Mouse (Mus musculus) urinary bladder, adult 2 months (tissue): ENCODE measurements around the gene Gramd1b. TPM values are rescaled to one million over a fixed set of nuclear protein-coding genes. Genes with fewer than 3 reads are reported as not detected.

Experiments
- DNase-seq: peaks from one replicate; pipeline ENCODE4 v3.0.0; 2022; ENCODE audit warnings: low spot score
- polyA plus RNA-seq: library from polyadenylated mRNA; depleted of rRNA; stranded (reverse); fragments of >200 nt; gene quantifications from 2 replicates; pipeline ENCODE4 v1.2.3, GENCODE M21; 2012; rRNA removed

Gene Gramd1b
- 5.9 and 7.2 TPM in 2 replicates for polyA plus RNA-seq

- DNase-seq, result no peak
These were observed at the start of gene Gramd1b for GRCm38 (mm10) chr9:40531027-40531621. Gene Gramd1b (minus strand): TSS chr9:40531383.

- no peak for DNase-seq
These were observed 47.8 kb upstream of the Gramd1b start for GRCm38 (mm10) chr9:40578726-40579625.

GRCm38 (mm10) chr9:40577132-40577531 lies 45.9 kb upstream of the Gramd1b start:
- DNase-seq, result no peak

- no peak for DNase-seq
These were observed 44.1 kb upstream of the Gramd1b start for GRCm38 (mm10) chr9:40575053-40575985.

GRCm38 (mm10) chr9:40571280-40571679 lies 40.1 kb upstream of the Gramd1b start:
- no peak for DNase-seq

GRCm38 (mm10) chr9:40568070-40568469 lies 36.9 kb upstream of the Gramd1b start:
- no peak for DNase-seq

- DNase-seq, result no peak
These were observed 32.6 kb upstream of the Gramd1b start for GRCm38 (mm10) chr9:40563750-40564149.

- DNase-seq, result no peak
These were observed 28.5 kb upstream of the Gramd1b start for GRCm38 (mm10) chr9:40559646-40560045.

GRCm38 (mm10) chr9:40557796-40558195 lies 26.6 kb upstream of the Gramd1b start:
- DNase-seq, result no peak

GRCm38 (mm10) chr9:40556396-40556795 lies 25.2 kb upstream of the Gramd1b start:
- DNase-seq, result no peak

GRCm38 (mm10) chr9:40555243-40555642 lies 24.1 kb upstream of the Gramd1b start:
- no peak for DNase-seq

GRCm38 (mm10) chr9:40547876-40548275 lies 16.7 kb upstream of the Gramd1b start:
- no peak for DNase-seq

- no peak for DNase-seq
These were observed 14.0 kb upstream of the Gramd1b start for GRCm38 (mm10) chr9:40545193-40545592.

- DNase-seq, result no peak
These were observed 8.5 kb upstream of the Gramd1b start for GRCm38 (mm10) chr9:40539588-40540140.

GRCm38 (mm10) chr9:40537708-40538105 lies 6.5 kb upstream of the Gramd1b start:
- DNase-seq, result no peak

GRCm38 (mm10) chr9:40537044-40537707 lies 6.0 kb upstream of the Gramd1b start:
- DNase-seq, result no peak

- DNase-seq, result no peak
These were observed 647 bp downstream of the Gramd1b start for GRCm38 (mm10) chr9:40530536-40530935.

GRCm38 (mm10) chr9:40528733-40529132 lies 2.5 kb downstream of the Gramd1b start:
- no peak for DNase-seq

- DNase-seq, result no peak
These were observed 4.3 kb downstream of the Gramd1b start for GRCm38 (mm10) chr9:40526928-40527327.

- DNase-seq, result no peak
These were observed 9.0 kb downstream of the Gramd1b start for GRCm38 (mm10) chr9:40522156-40522555.

- DNase-seq, result no peak
These were observed 10.1 kb downstream of the Gramd1b start for GRCm38 (mm10) chr9:40521097-40521496.
